Mouse (Mus musculus) limb, embryonic 15.5 days (tissue): ENCODE results near the gene Pla2g5. TPM values are rescaled to one million over a fixed set of nuclear protein-coding genes. Genes with fewer than 3 reads are reported as not detected.
"Not testable (repeated sequence)": the region's sequence is repeated elsewhere in the genome, so short reads cannot be mapped to it uniquely, and the experiment has no call there.

Experiments
- ATAC-seq: fragments of 200-750 bp; cut with Nextera tagmentation; 2 replicates; pipeline ENCODE4 v1.8.0; 2017; ENCODE audit warnings: low read depth, moderate TSS enrichment; ENCODE audit not compliant: insufficient number of reproducible peaks, low FRiP score, low TSS enrichment
- H3K27ac ChIP-seq: fragments of 300-500 bp; sonication (generic); 2 replicates; pipeline ENCODE4 v1.5.1; 2015; ENCODE audit warnings: moderate library complexity, mild to moderate bottlenecking, inconsistent platforms
- H3K27me3 ChIP-seq: fragments of 300-500 bp; sonication (generic); 2 replicates; pipeline ENCODE4 v1.6.1; 2015; ENCODE audit warnings: inconsistent platforms
- H3K36me3 ChIP-seq: fragments of 300-500 bp; sonication (generic); 2 replicates; pipeline ENCODE4 v1.6.1; 2015; ENCODE audit warnings: inconsistent platforms
- H3K4me1 ChIP-seq: fragments of 300-500 bp; sonication (generic); 2 replicates; pipeline ENCODE4 v1.6.1; 2015; ENCODE audit warnings: inconsistent platforms
- H3K4me2 ChIP-seq: fragments of 300-500 bp; sonication (generic); 2 replicates; pipeline ENCODE4 v1.6.1; 2015; ENCODE audit warnings: mild to moderate bottlenecking, inconsistent platforms
- H3K4me3 ChIP-seq: fragments of 300-500 bp; sonication (generic); 2 replicates; pipeline ENCODE4 v1.5.1; 2015; ENCODE audit warnings: mild to moderate bottlenecking, inconsistent platforms
- H3K9ac ChIP-seq: fragments of 300-500 bp; sonication (generic); 2 replicates; pipeline ENCODE4 v1.6.1; 2015; ENCODE audit warnings: inconsistent platforms
- H3K9me3 ChIP-seq: fragments of 300-500 bp; sonication (generic); 2 replicates; pipeline ENCODE4 v1.6.1; 2016; ENCODE audit warnings: inconsistent platforms
- WGBS: fragments of 180-500 bp; shearing (Covaris S2); methylation state at CpG from one replicate; pipeline ENCODE4 v1.1.7; 2015; 5-methylcytosine and 5-hydroxymethylcytosine counted together
- polyA plus RNA-seq: library from polyadenylated mRNA; unstranded; fragments of >200 nt; fragmentation: Nextera tagmentation; extraction: Ambion mirVana; gene quantifications from 2 replicates; pipeline ENCODE4 v1.2.1, GENCODE M21; 2015

Pla2g5 gene
- 1.3 and 1.7 TPM in 2 replicates for polyA plus RNA-seq

GRCm38 (mm10) chr4:138863344-138863998, at the start of gene Pla2g5:
TSS of gene Pla2g5 (minus strand) at chr4:138863482.
- 0 out of 2 replicates have a peak, but pooled peaks cover 6% of the 10 kb centered on the region for H3K4me1 ChIP-seq
- H3K36me3 ChIP-seq = no peaks in the 10 kb centered on the region
- 69% methylated on average over 10 of the region's 10 CpGs for WGBS
- H3K4me3 ChIP-seq = no peak within 1 kb of the TSS
- no peak within 1 kb of the TSS for H3K9ac ChIP-seq
- H3K27ac ChIP-seq = no peak within 1 kb of the TSS
- no peak for ATAC-seq
- H3K9me3 ChIP-seq = no peaks in the 10 kb centered on the region
- peaks cover 9% of the 10 kb centered on the region; the same call in 1 of the 2 replicates for H3K27me3 ChIP-seq
- no peak within 1 kb of the TSS for H3K4me2 ChIP-seq

GRCm38 (mm10) chr4:138905624-138906337, 42.5 kb upstream of the Pla2g5 start:
- no peak for ATAC-seq
- no peak overlapping the region for H3K27ac ChIP-seq
- no peaks in the 10 kb centered on the region for H3K9me3 ChIP-seq
- H3K4me1 ChIP-seq = no peaks in the 10 kb centered on the region
- no peaks in the 10 kb centered on the region for H3K27me3 ChIP-seq
- peaks cover 67% of the 10 kb centered on the region for H3K36me3 ChIP-seq
- H3K9ac ChIP-seq = no peak overlapping the region
- H3K4me3 ChIP-seq = no peak overlapping the region
- WGBS = 95% methylated on average over 18 of the region's 18 CpGs
- no peak overlapping the region for H3K4me2 ChIP-seq

GRCm38 (mm10) chr4:138899361-138899760, 36.1 kb upstream of the Pla2g5 start:
- Histone ChIP-seq H3K9me3 (no peaks in the 10 kb centered on the region), H3K9ac (no peak overlapping the region), H3K4me2 (no peak overlapping the region), H3K36me3 (peaks cover 82% of the 10 kb centered on the region), H3K27ac (no peak overlapping the region), H3K4me1 (no peaks in the 10 kb centered on the region), H3K27me3 (no peaks in the 10 kb centered on the region), H3K4me3 (no peak overlapping the region)
- ATAC-seq = no peak
- WGBS = 77% methylated on average over 7 of the region's 7 CpGs

DNA sequence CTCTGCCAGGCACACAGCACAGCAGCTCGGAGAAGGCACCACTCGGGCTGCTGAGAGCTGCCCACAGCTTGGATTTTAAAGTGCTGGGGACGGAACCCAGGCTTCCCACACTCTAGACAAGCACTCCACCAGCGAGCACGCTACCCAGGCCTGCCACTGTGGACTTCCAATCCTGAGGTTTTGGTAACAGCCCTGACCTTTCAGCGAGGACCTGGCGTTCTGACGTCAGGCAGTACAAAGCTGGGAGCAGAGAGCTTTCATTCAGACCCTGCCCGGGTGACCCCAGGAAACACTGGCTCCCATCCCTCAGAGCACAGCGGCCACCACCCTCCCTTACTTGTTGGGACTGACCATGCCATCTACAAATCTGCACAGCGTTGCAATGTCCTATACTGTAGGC, 30.5 kb upstream of the Pla2g5 start:
- H3K36me3 ChIP-seq = peaks cover 59% of the 10 kb centered on the region
- H3K4me1 ChIP-seq, H3K27ac ChIP-seq, H3K9me3 ChIP-seq, H3K9ac ChIP-seq, H3K4me2 ChIP-seq, H3K27me3 ChIP-seq, H3K4me3 ChIP-seq, ATAC-seq: not testable (repeated sequence)
- 92% methylated on average over 11 of the region's 11 CpGs for WGBS

DNA sequence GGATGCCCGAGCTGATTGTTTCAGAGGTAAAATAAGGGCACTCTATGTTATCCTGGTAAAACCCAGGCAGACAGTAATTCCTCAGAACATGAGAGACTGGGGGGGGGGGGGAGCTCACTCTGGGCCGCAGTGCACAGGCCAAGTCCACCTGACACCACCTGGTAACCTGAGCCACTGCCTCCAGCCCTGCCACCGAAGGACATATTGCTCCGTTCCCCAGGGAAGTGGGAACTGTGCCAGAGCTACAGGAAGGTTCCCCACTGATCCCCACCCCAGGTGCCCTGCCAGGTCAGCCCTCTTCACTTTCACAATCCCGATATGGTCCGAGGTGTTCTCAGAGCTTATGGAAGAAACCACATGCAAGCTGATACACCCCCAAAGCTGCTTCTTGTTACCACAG, 29.4 kb upstream of the Pla2g5 start:
- Histone ChIP-seq H3K4me2 (no peak overlapping the region), H3K27me3 (no peaks in the 10 kb centered on the region), H3K9ac (no peak overlapping the region), H3K36me3 (peaks cover 48% of the 10 kb centered on the region), H3K9me3 (no peaks in the 10 kb centered on the region), H3K4me3 (no peak overlapping the region), H3K27ac (no peak overlapping the region), H3K4me1 (no peaks in the 10 kb centered on the region)
- ATAC-seq = no peak
- 64% methylated on average over 6 of the region's 6 CpGs for WGBS

GRCm38 (mm10) chr4:138889635-138890034, 26.4 kb upstream of the Pla2g5 start:
- Histone ChIP-seq H3K27ac (no peak overlapping the region), H3K4me2 (no peak overlapping the region), H3K36me3 (peaks cover 20% of the 10 kb centered on the region; the same call in 1 of the 2 replicates), H3K9ac (no peak overlapping the region), H3K4me1 (no peaks in the 10 kb centered on the region), H3K4me3 (no peak overlapping the region), H3K9me3 (no peaks in the 10 kb centered on the region), H3K27me3 (no peaks in the 10 kb centered on the region)
- 66% methylated on average over 8 of the region's 8 CpGs for WGBS
- ATAC-seq = no peak

DNA sequence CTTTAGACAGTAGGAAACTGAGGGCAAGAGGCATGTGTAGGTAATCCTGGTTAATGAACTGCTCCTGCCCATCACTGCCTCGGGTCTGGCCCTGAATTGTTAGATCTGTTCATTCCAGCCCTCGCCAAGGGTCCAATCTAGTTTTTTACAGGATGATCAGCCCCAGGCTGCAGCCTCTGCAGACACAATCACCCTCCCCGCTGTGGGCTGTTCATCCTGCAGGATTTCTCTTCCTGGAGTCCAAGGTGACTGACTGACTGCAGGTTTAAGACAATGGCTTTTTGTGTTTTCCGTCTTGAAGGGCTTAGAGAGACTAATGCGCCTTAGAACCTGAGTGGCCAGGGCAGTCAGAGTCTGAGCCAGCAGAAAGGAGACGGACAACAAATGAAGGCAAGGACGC, 25.9 kb upstream of the Pla2g5 start:
- no peak overlapping the region for H3K9ac ChIP-seq
- no peak for ATAC-seq
- H3K36me3 ChIP-seq = peaks cover 15% of the 10 kb centered on the region; the same call in 1 of the 2 replicates
- 54% methylated on average over 7 of the region's 7 CpGs for WGBS
- no peaks in the 10 kb centered on the region for H3K4me1 ChIP-seq
- H3K4me2 ChIP-seq = no peak overlapping the region
- H3K4me3 ChIP-seq = no peak overlapping the region
- H3K27ac ChIP-seq = no peak overlapping the region
- H3K9me3 ChIP-seq = no peaks in the 10 kb centered on the region
- no peaks in the 10 kb centered on the region for H3K27me3 ChIP-seq

GRCm38 (mm10) chr4:138884261-138884660, 21.0 kb upstream of the Pla2g5 start:
- H3K9me3 ChIP-seq = no peaks in the 10 kb centered on the region
- whole genome bisulfite sequencing = 12% methylated on average over 6 of the region's 6 CpGs
- H3K27ac ChIP-seq = no peak overlapping the region
- H3K36me3 ChIP-seq = no peaks in the 10 kb centered on the region
- H3K4me2 ChIP-seq = no peak overlapping the region
- H3K27me3 ChIP-seq = no peaks in the 10 kb centered on the region; the same call in 1 of the 2 replicates
- H3K4me3 ChIP-seq = no peak overlapping the region
- H3K9ac ChIP-seq = no peak overlapping the region
- no peak for ATAC-seq
- H3K4me1 ChIP-seq = peaks cover 9% of the 10 kb centered on the region

GRCm38 (mm10) chr4:138882179-138882578, 18.9 kb upstream of the Pla2g5 start:
- ATAC-seq = no peak
- H3K27ac ChIP-seq = no peak overlapping the region
- no peaks in the 10 kb centered on the region for H3K9me3 ChIP-seq
- no peak overlapping the region for H3K9ac ChIP-seq
- no peaks in the 10 kb centered on the region; the same call in 1 of the 2 replicates for H3K27me3 ChIP-seq
- H3K4me2 ChIP-seq = peak overlapping the region; percentile 37
- peaks cover 9% of the 10 kb centered on the region for H3K4me1 ChIP-seq
- peak overlapping the region; percentile 14 for H3K4me3 ChIP-seq
- no peaks in the 10 kb centered on the region for H3K36me3 ChIP-seq
- WGBS = 10% methylated on average over 16 of the region's 16 CpGs

DNA sequence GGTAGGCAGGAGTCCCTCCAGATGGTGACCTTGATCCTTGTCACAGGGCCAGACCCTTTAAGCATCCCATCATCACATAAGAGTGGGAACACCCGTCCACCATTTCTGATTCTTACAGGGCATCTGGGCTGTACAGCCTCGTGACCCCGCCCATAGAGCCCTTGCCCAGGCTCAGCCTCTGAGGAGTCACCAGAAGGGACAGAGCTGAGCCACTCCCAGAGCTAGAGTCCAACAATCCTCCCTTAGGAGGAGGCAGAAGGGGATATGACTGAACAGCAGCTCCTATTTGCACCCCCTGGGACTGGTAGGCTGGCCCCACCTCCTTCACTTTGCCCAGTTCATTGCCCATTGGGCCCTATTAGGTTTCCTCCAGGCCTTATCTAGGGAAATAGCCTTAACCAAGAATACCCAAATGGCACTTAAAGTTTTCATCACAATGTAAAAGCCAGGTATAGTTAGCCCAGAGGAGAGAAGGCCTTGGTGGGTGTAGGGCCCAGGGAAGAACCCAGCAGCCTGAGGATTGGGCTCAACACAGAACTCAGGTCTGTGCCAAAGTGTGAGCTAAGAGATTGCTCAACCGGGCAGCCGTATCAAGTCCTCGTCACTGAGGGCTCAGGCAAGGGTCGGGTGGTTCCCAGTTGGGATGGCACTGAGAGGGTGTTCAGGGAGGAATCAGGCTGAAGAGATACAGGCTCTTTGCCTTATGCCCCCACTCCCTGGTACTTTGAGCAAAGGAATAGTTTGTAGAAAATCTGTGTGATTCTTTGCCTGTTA, 17.7 kb upstream of the Pla2g5 start:
- 87% methylated on average over 7 of the region's 7 CpGs for WGBS
- no peak for ATAC-seq
- Histone ChIP-seq H3K4me3 (no peak overlapping the region), H3K36me3 (no peaks in the 10 kb centered on the region), H3K9me3 (no peaks in the 10 kb centered on the region), H3K9ac (no peak overlapping the region), H3K4me2 (no peak overlapping the region), H3K4me1 (peaks cover 9% of the 10 kb centered on the region), H3K27me3 (no peaks in the 10 kb centered on the region; the same call in 1 of the 2 replicates), H3K27ac (no peak overlapping the region)

- H3K9me3 ChIP-seq = no peaks in the 10 kb centered on the region
- no peaks in the 10 kb centered on the region for H3K36me3 ChIP-seq
- no peak overlapping the region for H3K27ac ChIP-seq
- no peak overlapping the region for H3K4me2 ChIP-seq
- H3K27me3 ChIP-seq = no peaks in the 10 kb centered on the region; the same call in 1 of the 2 replicates
- no peak overlapping the region for H3K9ac ChIP-seq
- peaks cover 9% of the 10 kb centered on the region for H3K4me1 ChIP-seq
- no peak for ATAC-seq
- no peak overlapping the region for H3K4me3 ChIP-seq
- WGBS = 79% methylated on average over 11 of the region's 11 CpGs
Observed at GRCm38 (mm10) chr4:138879808-138880207, 16.5 kb upstream of the Pla2g5 start.

- H3K27me3 ChIP-seq = no peaks in the 10 kb centered on the region; the same call in 1 of the 2 replicates
- 42% methylated on average over 8 of the region's 8 CpGs for WGBS
- no peak for ATAC-seq
- no peak overlapping the region for H3K4me3 ChIP-seq
- H3K9me3 ChIP-seq = no peaks in the 10 kb centered on the region
- no peak overlapping the region for H3K9ac ChIP-seq
- H3K4me1 ChIP-seq = peaks cover 9% of the 10 kb centered on the region
- H3K4me2 ChIP-seq = no peak overlapping the region
- H3K27ac ChIP-seq = no peak overlapping the region
- H3K36me3 ChIP-seq = no peaks in the 10 kb centered on the region
Observed at GRCm38 (mm10) chr4:138878783-138879182, 15.5 kb upstream of the Pla2g5 start.
